Mouse (Mus musculus): Measurements from ENCODE around the gene Vmn1r3. TPM values are rescaled to one million over a fixed set of nuclear protein-coding genes. Genes with fewer than 3 reads are reported as not detected.
"Not testable (repeated sequence)": the region's sequence is repeated elsewhere in the genome, so short reads cannot be mapped to it uniquely, and the experiment has no call there.

Gene Vmn1r3
- not detected in 2 replicates for polyA plus RNA-seq (2015; fragmentation: Nextera tagmentation; extraction: Ambion mirVana)

DNA sequence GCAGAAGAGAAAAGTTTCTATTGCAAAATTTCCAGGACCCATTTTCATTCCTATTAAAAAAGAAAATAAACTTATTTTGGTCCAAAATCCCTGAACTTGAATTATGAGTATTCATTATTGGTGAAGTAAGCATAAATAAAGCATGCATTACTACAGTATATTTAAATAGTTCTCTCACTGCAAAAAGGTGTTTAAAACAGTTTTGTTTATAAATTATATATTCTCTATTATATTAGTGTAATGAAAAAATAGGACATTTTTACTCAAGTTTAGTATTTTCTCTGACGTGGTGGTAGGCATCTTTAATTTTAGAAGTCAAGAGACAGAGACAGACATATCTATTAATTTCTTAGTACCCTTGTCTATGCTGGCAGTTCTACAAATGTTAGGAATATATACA is at the start of gene Vmn1r3:
Gene Vmn1r3, minus strand, starts transcription at position 101 of the 400 bp plus-strand sequence.
- WGBS = 90% methylated on average over 1 of the region's 1 CpGs
- not testable (repeated sequence) for H3K27me3 ChIP-seq; ATAC-seq (ENCODE audit: insufficient number of reproducible peaks, low FRiP score, low TSS enrichment, low read depth); H3K4me1 ChIP-seq; H3K4me3 ChIP-seq; H3K9ac ChIP-seq; H3K4me2 ChIP-seq; H3K9me3 ChIP-seq; H3K27ac ChIP-seq; H3K36me3 ChIP-seq

DNA sequence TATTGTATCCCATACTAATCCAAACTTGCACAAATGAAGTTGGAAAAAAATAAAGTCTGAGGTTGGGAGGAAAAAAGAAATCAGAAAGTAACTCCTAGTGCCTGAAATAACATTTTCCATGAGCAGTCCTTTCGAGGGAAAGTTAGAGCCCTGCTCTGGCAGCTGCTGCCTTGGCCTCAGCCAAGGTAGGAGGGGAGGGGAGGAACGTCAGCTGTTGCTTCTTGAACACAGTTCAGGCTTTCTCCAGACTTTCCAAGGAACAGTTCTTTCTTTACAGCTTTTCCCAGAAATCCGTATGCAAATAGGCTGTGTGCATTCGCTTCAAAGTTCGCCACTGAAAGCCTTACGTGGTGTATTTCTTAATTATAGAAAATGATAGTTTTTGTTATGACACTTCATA is 46.9 kb upstream of the Vmn1r3 start:
- H3K27ac ChIP-seq = peak overlapping the region; percentile 65
- no peak overlapping the region for H3K4me2 ChIP-seq
- H3K36me3 ChIP-seq = no peaks in the 10 kb centered on the region
- ATAC-seq (ENCODE audit: insufficient number of reproducible peaks, low FRiP score, low TSS enrichment, low read depth) = peak; percentile 60; the same call in 1 of the 2 replicates
- no peaks in the 10 kb centered on the region for H3K27me3 ChIP-seq
- no peak overlapping the region for H3K9ac ChIP-seq
- 48% methylated on average over 6 of the region's 6 CpGs for WGBS
- H3K4me3 ChIP-seq = no peak overlapping the region
- H3K4me1 ChIP-seq = peaks cover 4% of the 10 kb centered on the region; the same call in 1 of the 2 replicates
- H3K9me3 ChIP-seq = peaks cover 17% of the 10 kb centered on the region; the same call in 1 of the 2 replicates

DNA sequence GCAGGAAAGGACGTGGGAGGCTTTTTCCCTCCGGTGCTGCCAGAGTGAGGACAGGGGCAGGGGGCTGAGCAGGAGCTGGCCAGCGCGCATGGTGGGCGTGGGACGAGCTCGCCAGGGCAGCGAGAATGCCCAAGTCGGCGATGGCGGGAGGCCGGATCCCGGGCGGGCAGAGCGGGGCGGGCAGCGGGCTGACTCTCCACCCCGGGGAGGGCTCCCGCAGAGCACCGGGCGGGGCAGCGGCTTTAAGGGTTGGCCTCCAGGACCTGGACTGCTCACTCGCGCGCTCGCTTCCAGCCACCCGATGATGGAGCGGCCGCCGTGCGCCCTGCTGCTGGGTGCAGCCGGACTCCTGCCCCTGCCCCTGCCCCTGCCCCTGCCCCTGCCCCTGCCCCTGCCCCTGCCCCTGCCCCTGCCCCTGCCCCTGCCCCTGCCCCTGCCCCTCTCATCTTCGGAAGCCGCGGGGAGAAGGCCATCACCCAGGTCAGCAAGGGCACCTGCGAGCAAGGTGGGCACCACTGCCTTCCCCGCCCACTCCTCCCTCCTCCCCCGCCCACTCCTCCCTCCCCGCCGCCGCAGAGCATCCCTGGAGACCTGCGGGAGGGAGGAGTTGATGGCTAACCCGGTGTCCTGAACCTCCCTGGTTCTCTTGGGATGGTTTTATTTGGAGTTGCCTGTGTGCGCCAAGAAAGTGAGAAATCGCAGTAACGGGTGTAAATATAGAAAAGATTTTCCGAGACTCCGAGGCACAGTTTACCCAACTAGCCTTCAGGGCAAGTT is 45.9 kb upstream of the Vmn1r3 start:
- no peaks in the 10 kb centered on the region for H3K27me3 ChIP-seq
- peak overlapping the region; percentile 72 for H3K4me2 ChIP-seq
- H3K9ac ChIP-seq = peak overlapping the region; percentile 14; the same call in 1 of the 2 replicates
- no peaks in the 10 kb centered on the region for H3K36me3 ChIP-seq
- peak overlapping the region; percentile 44 for H3K4me3 ChIP-seq
- H3K27ac ChIP-seq = peak overlapping the region; percentile 65
- no peak for ATAC-seq (ENCODE audit: insufficient number of reproducible peaks, low FRiP score, low TSS enrichment, low read depth)
- 5% methylated on average over 32 of the region's 48 CpGs for WGBS
- H3K4me1 ChIP-seq = peaks cover 4% of the 10 kb centered on the region; the same call in 1 of the 2 replicates
- H3K9me3 ChIP-seq = peaks cover 20% of the 10 kb centered on the region; the same call in 1 of the 2 replicates

DNA sequence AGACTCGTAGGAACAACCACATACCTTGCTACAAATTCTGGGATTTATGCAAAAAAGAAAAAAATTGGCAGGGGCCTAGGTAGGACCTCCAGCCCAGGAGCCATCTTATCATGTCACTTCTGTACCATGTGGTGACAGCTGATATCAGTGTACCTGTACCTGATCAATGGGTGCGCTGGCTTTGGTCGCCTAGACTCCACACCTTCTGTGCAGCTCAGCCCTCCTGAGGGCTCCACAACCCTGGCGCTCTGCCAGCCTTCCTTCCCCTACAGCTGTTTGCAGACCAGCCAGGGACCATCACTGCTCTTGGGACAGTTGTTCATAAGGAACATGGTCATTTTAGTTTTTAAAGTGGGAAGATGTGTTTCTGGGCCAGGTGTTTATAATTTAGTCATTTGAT is 44.4 kb upstream of the Vmn1r3 start:
- H3K36me3 ChIP-seq = no peaks in the 10 kb centered on the region
- no peak overlapping the region for H3K4me2 ChIP-seq
- no peak overlapping the region for H3K27ac ChIP-seq
- peak; percentile 44 for ATAC-seq (ENCODE audit: insufficient number of reproducible peaks, low FRiP score, low TSS enrichment, low read depth)
- WGBS = 65% methylated on average over 4 of the region's 4 CpGs
- no peak overlapping the region for H3K4me3 ChIP-seq
- H3K9ac ChIP-seq = no peak overlapping the region
- H3K9me3 ChIP-seq = peaks cover 19% of the 10 kb centered on the region; the same call in 1 of the 2 replicates
- peaks cover 4% of the 10 kb centered on the region; the same call in 1 of the 2 replicates for H3K4me1 ChIP-seq
- H3K27me3 ChIP-seq = no peaks in the 10 kb centered on the region

DNA sequence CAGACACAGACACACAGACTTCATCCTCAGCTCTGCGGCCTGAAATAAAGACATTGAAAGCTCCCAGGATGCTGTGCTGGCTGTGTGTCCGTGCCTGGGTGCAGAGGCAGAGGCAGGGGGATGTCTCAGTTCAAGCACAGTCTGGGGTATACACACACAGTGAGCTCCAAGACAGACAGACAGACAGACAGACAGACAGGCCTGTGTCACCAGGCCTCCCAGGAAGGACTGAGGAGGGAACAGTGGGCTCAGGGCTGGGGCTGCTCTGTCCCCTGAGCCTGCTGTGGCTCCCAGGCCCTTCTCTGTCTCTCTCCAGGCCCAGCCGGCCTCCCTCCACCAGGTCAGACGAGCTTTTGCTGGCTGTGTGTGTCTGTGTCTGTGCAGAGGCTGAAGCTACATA is 43.3 kb upstream of the Vmn1r3 start:
- Histone ChIP-seq H3K9me3 (peaks cover 19% of the 10 kb centered on the region; the same call in 1 of the 2 replicates), H3K36me3 (no peaks in the 10 kb centered on the region), H3K27ac (no peak overlapping the region), H3K4me3 (no peak overlapping the region), H3K9ac (no peak overlapping the region), H3K27me3 (no peaks in the 10 kb centered on the region), H3K4me1 (peaks cover 4% of the 10 kb centered on the region; the same call in 1 of the 2 replicates), H3K4me2 (no peak overlapping the region)
- WGBS = 67% methylated on average over 4 of the region's 4 CpGs
- peak; percentile 16; the same call in 1 of the 2 replicates for ATAC-seq (ENCODE audit: insufficient number of reproducible peaks, low FRiP score, low TSS enrichment, low read depth)

DNA sequence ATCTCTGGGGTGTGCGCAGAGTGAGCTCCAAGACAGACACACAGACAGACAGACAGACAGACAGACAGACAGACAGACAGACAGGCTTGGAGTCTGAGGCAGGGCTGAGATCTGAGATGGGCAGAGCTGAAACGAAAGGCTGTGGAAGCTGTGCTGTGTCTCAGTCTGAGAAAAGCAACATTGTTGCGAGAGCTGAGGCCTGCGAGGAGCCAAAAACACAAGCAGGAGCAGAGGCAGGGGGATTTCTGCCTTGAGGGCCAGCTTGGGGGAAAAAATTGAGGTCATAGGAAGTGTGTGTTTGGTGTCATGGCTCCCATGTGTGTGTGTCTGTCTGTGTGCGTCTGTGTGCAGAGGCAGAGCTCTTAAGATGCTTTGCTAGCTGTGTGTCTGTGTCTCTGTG is 42.6 kb upstream of the Vmn1r3 start:
- Histone ChIP-seq H3K4me2 (no peak overlapping the region), H3K9ac (no peak overlapping the region), H3K27ac (no peak overlapping the region), H3K27me3 (no peaks in the 10 kb centered on the region), H3K36me3 (no peaks in the 10 kb centered on the region), H3K4me3 (no peak overlapping the region), H3K9me3 (peaks cover 19% of the 10 kb centered on the region; the same call in 1 of the 2 replicates), H3K4me1 (peaks cover 1% of the 10 kb centered on the region; the same call in 1 of the 2 replicates)
- 64% methylated on average over 5 of the region's 5 CpGs for WGBS
- ATAC-seq (ENCODE audit: insufficient number of reproducible peaks, low FRiP score, low TSS enrichment, low read depth) = no peak

DNA sequence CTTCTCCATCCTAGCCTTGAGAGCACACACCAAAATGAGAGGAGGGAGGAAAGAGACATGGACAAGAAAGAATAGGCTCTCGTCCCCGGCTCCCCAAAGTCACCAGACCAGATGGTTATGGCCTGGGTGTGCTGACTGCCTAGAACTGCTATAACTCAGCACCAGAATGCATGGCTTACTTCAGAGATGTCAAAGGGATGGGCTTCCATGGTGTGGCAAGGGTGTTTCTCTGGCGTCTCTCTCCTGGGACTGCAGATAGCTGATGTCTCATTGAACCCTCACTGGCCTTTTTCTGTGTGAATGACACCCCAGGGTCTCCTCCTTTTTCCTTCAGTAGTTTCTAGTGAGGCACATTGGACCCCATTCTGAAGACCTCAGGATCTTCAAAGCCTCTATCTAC is 41.3 kb upstream of the Vmn1r3 start:
- H3K36me3 ChIP-seq = no peaks in the 10 kb centered on the region
- no peak for ATAC-seq (ENCODE audit: insufficient number of reproducible peaks, low FRiP score, low TSS enrichment, low read depth)

DNA sequence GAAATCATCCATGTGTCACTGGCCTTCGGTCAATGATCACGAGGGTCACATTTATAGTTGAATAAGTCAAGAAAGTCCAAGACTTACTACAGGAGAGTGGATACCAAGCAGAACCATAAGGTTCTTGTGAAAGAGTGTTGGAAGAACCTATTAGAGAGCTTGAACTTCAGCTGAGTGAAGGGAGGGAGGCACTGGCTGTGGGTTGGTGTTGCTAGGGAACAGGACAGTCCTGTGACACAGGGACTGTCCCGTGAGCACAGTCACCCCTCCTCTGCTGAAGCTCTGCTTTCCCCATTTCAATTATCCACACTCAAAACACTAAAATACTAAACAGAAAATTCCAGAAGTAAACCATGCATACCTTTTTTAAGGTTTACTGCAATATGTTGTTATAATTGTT is 40.3 kb upstream of the Vmn1r3 start:
- H3K4me1 ChIP-seq; H3K4me2 ChIP-seq; H3K36me3 ChIP-seq; H3K27me3 ChIP-seq; H3K27ac ChIP-seq; H3K9ac ChIP-seq; ATAC-seq (ENCODE audit: insufficient number of reproducible peaks, low FRiP score, low TSS enrichment, low read depth); H3K4me3 ChIP-seq: not testable (repeated sequence)
- peaks cover 19% of the 10 kb centered on the region; the same call in 1 of the 2 replicates for H3K9me3 ChIP-seq
- 63% methylated on average over 3 of the region's 3 CpGs for WGBS

More for the DNA sequence above, 41.3 kb upstream of the Vmn1r3 start:
- WGBS = 69% methylated on average over 3 of the region's 3 CpGs
- Histone ChIP-seq H3K4me2 (no peak overlapping the region), H3K27ac (no peak overlapping the region), H3K9me3 (peaks cover 19% of the 10 kb centered on the region; the same call in 1 of the 2 replicates), H3K4me3 (no peak overlapping the region), H3K9ac (no peak overlapping the region), H3K27me3 (no peaks in the 10 kb centered on the region), H3K4me1 (no peaks in the 10 kb centered on the region)

DNA sequence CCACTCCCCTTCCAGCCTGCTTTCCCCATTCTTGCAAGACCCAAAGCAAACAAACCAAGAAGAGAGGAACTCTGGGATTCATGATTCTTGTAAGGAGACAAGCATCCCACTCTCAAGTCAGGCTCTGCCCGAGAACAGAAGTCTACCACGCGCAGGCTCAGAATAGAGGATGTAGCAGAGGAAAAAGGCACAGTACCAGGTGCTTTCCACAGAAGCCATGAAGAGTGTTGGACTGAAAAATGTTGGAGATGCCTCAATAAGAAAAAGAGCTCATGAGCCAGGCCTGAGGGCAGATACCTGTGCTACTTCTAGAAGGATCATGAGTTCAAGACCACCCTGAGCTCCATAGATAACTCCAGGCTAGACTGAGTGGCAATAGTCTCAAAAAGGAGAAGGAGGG is 39.7 kb upstream of the Vmn1r3 start:
- 45% methylated on average over 3 of the region's 3 CpGs for WGBS
- H3K36me3 ChIP-seq; H3K4me3 ChIP-seq; H3K4me2 ChIP-seq; H3K27me3 ChIP-seq; H3K4me1 ChIP-seq; ATAC-seq (ENCODE audit: insufficient number of reproducible peaks, low FRiP score, low TSS enrichment, low read depth); H3K27ac ChIP-seq; H3K9ac ChIP-seq: not testable (repeated sequence)
- H3K9me3 ChIP-seq = peaks cover 19% of the 10 kb centered on the region; the same call in 1 of the 2 replicates

DNA sequence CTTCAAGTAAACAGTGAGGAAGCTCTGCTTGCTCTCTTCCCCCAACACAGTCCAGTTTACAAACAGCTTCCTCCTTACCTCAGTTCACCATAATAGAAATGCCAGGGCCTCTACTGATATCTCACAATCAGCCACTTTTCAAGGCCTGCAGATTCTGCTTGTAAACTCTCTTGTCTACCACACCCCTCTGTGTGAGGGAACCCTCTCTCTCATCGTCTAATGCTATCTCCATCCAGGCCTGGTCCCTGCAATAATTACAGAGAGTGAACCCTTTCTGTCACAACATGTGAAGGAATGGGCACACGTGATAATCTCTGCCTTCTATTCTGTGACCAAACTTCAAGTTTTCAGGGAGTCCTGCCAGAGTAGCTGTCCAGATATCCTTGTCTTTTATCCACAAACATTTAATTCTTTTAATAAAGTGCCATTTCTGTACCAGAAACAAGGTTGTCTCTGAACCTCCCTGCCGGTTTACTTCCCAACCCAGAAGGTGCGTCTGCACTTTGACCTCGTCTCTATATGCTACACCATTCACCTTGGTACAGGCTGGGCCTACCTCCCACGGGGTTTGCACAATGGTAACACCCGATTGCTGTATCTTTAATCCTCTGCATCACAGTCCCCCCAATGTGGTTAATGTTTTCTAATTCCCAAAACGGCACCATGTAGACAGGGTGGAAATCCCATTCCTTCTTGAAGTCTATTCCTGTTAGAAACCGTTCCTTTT is 38.5 kb upstream of the Vmn1r3 start:
- H3K4me3 ChIP-seq; H3K27ac ChIP-seq; H3K4me1 ChIP-seq; H3K9ac ChIP-seq; H3K36me3 ChIP-seq; H3K27me3 ChIP-seq; ATAC-seq (ENCODE audit: insufficient number of reproducible peaks, low FRiP score, low TSS enrichment, low read depth); H3K4me2 ChIP-seq: not testable (repeated sequence)
- 77% methylated on average over 6 of the region's 9 CpGs for WGBS
- H3K9me3 ChIP-seq = peaks cover 12% of the 10 kb centered on the region; the same call in 1 of the 2 replicates

DNA sequence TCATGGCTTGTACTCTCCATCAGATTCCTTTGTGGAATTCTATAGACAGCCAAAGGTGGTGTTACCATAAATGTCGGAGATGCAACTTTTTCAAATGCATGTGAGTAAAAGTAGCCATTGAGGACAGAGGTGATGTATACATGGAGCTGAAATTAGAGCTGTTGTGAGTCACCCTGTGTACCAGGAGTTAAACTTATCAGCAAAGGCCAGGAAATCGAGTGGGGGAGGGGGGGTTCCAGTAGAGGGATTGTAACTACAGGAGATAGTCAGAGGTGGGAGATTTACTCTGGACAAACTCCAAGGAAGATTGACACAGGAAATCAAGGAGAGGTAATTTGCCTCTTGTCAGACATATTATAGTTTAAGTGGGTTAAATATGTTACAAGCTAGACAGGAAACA is 31.2 kb upstream of the Vmn1r3 start:
- not testable (repeated sequence) for H3K27me3 ChIP-seq; H3K9me3 ChIP-seq; H3K27ac ChIP-seq; H3K4me3 ChIP-seq; H3K4me1 ChIP-seq; H3K9ac ChIP-seq; ATAC-seq (ENCODE audit: insufficient number of reproducible peaks, low FRiP score, low TSS enrichment, low read depth); H3K4me2 ChIP-seq; H3K36me3 ChIP-seq
- WGBS = 63% methylated on average over 2 of the region's 2 CpGs

DNA sequence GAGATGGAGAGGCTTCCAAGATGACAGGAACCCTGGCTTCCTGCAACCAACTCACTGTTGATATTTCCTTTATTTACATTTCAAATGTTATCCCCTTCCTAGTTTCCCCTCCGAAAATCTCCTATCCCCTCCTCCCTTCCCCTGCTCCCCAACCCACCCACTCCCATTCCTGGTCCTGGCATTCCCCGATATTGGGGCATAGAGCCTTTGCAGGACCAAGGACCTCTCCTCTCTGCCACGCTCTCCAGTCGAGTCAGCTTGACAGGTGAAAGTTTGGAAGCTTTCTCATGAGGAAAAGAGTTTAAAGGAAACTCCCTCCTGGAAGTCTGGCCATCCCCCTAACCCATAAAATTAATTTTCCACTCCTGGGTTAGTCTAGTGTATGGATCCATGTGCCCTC is 28.2 kb upstream of the Vmn1r3 start:
- H3K27me3 ChIP-seq; H3K4me2 ChIP-seq; ATAC-seq (ENCODE audit: insufficient number of reproducible peaks, low FRiP score, low TSS enrichment, low read depth); H3K36me3 ChIP-seq; H3K27ac ChIP-seq; H3K4me1 ChIP-seq; H3K4me3 ChIP-seq; H3K9ac ChIP-seq; H3K9me3 ChIP-seq: not testable (repeated sequence)
- 57% methylated on average over 3 of the region's 4 CpGs for WGBS
